Mouse (Mus musculus) embryo, embryonic 10 days (tissue): ENCODE results near the gene Trim44.

ENCODE experiments used
- DNase-seq: peaks from one replicate; pipeline ENCODE4 v3.0.0-alpha.2; 2015; ENCODE audit warnings: low spot score

The Trim44 gene

DNA sequence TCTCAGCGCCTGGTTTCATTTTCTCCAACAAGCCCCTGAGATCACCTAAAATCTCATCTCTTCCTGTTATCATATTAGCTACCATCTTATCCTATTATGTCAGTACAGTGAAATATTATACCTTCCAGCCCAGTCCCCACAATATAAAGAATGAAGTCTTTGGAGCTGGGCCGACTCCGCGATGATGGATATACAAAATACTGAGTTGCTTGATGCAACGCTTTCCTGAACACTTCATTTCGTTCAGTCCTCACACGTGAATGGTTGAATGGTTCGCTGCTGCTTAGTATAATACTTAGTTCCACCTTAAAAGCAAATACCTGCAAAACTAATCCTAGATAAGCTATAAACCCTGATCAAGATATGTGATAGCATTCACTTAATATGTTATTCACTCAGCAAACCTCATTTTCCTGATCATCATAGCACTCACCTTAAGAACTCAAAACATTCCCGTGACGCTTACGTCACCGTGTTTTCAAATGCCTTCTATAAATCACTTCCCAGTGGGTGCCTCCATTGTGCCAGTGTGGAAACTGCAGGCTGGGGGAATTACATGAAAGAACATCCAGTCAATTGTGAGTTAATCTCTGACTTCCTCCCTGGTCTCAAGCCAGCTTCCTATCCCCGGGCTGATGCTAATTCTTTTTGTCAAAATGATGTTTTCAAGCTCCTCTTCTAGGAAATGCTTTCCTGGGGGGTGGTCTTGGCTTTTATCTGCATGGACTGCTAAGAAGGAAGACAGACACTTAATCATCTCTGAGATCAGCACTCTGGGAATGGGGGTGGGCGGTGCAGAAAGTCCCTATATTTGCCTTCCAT lies at the start of gene Trim44:
Gene Trim44 (minus strand): TSS at position 466 of the 822 bp plus-strand sequence.
- peak; percentile 50 for DNase-seq

DNA sequence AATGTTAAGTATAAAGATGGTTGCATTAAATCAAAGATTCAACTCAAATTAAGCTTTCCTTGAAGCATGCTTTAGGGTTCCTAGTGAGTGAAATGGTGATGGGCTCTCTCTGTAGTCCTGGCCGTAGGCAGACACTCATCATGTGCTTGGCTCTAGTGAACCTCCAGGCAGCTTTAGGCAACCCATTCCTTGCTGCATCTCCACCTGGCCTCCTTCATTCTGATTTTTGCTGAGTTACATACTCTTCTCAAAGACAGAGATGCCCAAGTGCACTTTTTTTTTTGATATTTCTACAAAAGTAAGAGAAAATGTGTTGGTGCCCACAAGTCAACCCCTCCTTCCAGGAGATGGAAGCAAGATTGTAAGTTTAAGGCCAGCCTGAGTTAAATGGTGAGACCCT lies 47.5 kb upstream of the Trim44 start:
- DNase-seq, result no peak

DNA sequence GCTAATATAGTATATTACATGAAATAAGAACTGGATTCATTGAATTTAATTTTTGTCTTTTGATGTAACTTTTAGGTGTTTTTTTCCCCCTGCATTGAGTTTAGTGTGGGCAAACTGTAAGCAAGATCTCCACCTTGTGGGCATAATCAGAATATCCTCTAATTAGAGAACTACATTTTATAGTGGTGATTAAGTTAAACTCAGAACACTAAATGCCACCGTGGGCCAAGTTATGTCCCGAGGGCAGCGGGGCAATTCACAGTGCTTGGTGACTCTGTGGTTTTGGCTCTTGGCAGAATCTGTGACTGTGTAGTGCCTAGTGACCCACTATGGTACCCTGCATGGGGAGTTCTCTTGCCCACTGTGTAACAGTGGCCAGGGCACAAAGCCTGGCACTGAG lies 45.8 kb upstream of the Trim44 start:
- peak; percentile 45 for DNase-seq

DNA sequence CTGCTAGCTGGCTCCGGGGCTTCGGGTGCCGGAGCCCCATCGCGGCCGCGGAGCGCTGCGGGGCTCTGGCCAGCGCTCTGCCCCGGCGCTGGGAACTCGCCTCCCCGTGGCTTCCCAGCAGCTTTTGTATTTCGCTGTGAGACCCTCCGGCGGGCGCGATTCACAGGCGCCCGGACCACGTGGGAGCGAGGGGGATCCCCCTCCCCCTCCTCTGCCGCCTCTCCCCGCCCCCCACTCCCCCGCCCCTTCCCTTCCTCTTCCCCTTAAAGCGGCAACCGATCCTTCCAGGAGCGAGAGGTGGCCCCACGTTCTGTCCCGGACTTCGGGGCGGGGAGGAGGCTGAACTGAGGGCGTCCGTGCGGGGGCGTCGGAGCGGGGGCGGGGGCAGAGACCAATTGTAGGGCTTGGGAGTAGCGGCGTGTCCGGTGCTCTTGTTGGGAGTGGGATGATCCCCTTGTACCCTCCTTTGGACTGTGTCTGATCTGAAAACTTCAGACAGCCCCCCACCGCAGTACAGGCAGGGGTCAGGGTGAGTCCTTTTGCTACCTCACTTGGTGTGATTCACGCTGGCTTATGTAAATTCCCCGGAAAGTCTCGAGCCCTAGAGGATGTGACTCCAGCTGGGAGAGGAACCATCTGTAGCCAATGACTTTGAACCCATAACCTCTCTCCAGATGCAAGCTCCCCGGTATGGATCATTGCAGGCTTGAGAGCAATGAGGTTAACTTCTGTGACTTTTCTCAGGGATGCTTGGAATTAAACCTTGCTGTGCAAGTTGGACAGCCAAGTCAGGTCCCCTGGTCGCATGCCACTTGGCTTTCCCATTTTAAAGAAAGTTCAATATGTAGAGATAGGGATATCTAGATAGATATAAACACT lies 44.3 kb upstream of the Trim44 start, which contains the start of gene Fjx1:
Gene Fjx1 (minus strand): TSS at position 829 of the 879 bp plus-strand sequence.
- DNase-seq, result peak; percentile 88

DNA sequence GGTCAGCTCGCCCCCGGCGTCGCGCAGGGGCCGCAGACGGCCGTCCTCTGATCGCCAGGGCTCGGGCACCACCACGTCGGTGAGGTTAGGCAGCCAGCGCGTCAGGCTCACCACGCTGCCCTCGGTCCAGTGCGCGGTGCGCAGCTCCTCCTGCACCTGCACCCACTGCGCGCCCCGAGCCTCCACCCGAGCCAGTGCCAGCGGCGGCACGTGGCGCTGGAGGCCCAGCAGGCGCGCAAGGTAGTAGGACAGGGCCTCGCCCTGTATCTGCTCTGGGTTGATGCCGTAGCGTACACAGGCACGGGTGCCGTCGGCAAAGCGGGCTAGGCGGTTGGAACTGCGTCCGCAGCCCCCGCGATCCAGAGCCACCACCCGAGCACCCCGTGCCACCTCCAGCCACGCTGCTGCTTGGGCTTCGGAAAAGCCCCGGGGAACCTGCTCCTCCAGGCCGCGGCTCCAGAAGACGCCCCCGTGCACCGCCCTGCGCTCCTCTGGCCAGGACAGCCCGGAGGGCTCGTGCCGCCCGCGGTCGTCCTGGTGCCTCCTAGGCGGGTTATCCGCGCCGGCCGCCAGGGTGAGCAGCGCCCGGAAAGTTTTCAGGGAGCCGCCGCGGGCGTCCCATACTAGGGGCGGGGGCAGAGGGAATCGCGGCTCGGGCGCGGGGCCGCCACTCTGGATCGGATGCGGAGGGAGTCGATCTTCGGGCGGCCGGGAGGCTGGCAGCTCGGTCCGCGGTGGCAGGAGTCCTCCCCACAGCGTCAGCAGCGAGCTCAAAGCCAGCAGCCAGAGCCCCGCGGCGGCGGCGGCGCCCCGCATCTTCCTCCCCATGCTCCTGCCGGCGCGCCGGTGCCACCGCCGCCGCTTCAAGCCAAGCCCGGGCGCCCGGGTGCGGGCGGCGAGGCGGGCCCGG lies 43.4 kb upstream of the Trim44 start:
- DNase-seq, result peak; percentile 61

DNA sequence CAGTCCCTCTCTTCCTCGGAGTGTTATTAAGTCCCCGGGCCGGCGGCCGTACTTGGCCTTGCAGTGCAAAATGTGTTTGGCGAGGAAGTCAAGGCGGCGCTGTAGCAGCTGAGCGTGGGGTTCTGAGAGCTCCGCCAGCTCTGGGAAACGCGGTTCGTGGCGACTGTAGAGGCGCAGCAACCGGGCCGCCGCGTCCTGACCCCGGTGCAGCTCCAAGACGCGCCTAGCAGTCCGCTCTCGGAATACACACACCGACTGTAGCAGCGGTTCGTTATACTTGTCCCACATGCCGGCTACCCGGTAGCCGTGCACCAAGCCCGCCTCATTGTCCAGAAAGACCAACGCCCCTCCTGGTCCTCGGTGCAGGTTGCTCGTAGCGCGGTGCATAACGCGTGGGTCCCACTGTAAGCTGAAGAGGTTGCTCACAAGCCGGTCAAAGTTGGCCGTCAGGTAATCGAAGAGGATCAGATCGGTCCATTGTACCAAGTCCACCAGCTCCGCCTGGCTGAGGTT lies 42.7 kb upstream of the Trim44 start:
- peak; percentile 75 for DNase-seq

DNA sequence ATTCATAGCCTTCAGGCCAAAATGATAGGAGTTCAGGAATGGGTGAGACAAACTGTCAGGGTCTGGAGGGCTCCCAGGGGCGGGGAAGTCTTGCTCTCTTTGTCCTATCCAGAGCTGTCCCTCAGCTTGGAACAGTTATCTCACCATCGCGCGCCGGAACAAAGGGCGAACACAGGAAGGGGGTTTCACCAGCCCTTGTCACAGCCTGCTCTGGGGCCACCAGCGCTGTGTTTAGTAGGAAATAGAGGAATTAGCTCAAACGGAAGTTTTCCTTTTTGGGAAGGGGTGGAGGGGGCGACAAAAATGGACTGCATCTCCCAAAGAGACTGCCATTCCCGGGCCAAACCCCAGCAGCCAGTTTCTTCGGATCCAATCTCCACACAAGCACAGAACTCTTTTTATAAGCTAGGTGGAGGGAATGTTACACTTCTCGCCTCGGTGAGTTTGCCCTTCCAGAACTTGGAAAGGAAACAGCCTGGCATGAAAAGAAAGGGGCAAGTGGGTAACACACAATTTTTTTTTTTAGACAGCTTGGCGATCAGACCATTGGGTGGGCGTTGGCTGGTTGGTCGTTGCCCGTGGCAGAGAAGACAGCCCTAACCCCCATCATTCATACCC lies 42.1 kb upstream of the Trim44 start:
- peak; percentile 88 for DNase-seq

DNA sequence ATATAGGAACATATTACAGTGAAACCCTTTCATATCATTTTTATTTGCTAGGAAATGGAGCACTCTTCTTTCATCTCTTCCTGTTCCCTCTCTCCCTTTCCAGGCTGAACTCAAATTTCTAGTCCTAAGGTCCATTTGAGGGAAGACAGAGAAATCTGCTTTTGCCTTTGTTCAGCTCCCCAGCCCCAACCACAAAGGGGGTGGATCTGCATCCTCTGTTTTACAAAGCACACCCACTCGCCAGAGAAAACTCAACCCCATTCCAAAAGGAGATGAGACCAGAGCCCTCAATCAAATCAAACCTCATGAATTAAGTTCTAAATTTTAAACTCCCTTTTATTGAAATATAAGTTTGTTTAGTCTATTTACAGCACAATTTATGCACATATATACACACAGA lies 41.4 kb upstream of the Trim44 start:
- no peak for DNase-seq

DNA sequence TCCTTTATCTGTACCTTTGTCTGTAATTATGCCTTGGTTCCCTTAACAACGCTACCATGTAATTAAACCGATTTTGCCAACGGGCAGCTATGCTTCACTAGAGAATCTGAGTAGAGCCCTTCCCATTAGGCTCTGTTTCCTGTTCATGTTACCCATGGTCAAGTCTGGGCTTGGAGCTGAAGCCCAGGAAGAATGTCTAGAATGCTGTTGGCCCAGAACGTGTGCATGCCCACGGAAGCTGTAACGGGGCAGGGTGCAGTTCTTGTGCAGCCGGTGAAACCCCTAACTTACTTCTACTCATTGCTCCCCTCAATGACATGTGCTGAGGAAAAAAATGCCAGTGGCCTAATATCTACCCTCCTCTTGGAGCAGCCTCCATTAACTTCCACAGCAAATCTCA lies 40.2 kb upstream of the Trim44 start:
- no peak for DNase-seq

DNA sequence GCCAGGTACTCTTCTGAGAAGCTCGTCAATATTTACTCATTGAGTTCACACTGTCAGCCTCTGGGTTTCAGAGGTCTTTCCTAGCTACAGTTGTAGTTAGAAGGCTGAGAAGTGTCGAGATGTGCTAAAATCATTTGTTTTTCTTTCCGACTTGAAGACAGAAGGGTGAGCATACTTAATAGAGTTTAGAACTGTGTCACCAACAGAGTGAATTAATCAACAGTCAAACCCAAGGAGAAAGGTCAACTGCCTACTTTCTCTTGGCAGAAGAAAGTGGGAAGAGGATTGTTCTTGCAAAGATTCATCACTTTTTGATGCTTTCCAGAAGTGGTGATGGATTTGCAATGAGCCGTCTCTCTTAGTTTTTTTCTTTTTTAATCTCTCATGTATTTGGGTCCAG lies 39.2 kb upstream of the Trim44 start:
- DNase-seq, result no peak

DNA sequence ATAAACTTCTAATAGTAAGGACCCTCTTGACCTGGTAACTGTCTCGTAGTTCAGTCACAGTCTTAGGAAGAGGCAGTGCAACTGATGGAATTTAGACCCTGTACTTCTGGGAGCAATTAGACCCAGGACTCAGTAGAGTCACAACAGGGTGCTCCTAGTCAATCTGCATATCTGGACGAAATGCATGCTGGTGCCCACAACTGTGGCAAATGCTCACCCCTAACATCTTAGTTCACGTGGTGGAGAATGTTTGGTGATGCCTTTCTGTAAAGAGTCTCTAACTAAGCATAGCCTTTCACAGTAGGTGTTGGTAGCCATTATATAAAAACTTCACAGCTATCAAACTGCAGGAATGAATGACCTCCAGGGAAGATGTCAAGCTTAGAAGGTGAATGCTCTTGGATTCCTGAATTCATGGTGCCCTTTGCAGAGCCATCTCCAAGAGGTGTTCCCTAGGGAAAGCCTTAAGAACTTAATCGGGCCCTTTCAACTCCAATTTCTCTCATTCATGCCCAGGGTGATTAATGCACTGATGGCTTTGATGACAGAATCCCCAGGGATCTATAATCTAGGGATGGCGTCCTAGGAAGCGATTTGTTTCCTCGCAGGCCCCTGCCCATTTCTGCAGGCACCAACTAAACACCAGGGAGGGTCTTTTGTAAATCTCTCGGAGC lies 29.9 kb upstream of the Trim44 start:
- no peak for DNase-seq

DNA sequence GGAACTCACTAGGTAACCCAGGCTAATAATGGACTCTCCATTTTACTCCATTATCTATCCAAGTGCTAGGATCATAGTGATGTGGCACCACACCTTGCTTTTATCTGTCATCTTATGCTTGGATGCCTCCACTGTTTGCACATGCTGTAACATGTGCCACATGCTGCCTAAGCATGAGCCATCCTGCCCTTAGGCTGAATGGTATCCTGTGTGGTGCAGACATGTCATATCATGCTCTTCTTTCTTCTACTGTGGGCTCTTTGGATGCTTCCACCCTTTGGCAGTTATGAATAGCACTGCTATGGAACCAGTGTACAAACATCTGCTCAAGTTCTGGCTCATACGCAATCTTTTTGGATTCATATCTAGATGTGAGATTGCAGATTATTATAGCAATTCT lies 26.3 kb upstream of the Trim44 start:
- DNase-seq, result no peak

DNA sequence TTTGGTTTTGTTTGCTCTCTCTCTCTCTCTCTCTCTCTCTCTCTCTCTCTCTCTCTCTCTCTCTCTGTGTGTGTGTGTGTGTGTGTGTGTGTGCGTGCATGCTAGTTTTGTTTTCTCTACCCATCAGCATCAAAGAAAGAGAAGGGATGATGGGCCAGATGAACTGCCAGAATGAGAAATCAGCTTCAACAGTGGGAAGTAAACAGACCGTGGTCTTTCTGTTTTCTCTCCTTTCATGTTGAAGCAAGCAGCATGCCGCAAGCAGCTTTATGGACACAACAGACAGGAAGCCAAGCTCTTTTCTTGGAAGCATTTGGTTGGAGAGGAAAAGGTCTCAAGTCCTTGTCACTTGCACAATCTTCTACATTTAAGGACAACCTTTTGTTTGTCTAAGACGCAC lies 23.5 kb upstream of the Trim44 start:
- no peak for DNase-seq

DNA sequence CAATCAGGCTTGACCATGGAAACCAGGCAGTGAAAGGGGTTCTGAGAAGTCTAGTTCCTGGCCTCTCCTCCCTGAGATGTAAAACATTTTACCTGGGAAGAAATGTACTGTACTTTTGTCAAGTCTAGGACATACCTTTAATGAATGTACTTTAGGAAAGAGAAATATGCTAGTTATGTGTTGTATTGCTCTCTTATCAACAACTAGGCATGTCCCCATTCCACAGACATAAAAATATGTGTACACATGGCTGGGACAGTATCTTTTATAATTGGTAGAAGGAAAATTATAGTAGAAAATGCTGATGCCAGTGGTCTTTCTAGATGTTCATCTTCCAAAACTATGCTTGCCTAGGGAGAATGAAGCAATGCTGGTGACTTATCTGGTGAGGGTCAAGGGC lies 20.3 kb upstream of the Trim44 start:
- no peak for DNase-seq

DNA sequence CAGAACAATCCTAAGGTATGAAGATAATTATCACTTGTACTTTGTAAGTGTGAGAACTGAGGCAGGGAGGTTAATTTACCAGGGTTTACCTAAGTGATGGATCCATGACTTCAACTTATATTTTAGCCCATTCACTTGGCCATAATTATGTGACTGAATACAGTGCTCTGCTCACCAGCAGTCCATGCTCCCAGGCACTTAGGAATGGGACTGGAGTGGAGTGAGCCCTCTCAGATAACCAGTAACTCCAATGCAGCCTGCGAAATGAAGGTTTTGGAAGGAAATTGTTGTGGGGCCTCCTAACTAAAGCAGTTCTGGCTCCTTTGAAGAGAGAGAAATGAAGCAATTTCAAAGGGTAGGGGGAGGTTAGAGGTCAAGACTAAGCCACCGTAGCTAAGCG lies 18.8 kb upstream of the Trim44 start:
- DNase-seq, result peak; percentile 27

DNA sequence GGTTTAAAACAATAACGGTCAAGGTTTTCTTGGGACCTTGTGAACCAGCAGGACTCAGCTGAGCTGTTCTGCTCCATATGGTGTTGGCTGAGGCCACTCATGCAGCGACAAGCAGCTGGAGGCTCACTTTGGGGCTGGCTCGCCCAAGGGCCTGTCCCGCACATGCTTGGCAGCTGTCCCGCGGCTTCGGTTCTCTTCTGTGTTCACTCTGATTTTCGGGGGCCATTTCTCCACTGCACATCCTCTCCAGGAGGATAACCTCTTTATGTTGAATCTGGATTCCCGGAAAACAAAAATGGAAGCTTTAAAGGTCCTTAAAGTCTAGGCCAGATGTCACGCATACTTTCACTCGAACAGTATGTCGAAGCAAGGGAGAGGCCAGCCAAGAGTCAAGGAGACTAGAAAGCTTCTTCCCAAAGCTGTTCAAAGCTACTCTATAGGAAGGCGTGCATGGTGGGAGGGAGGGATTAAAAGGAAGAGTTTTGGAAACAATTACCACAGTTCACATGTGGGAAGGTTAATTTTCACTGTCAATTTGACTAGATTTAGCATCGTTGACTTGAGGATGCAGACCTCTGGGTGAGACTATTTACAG lies 8.6 kb upstream of the Trim44 start:
- no peak for DNase-seq

DNA sequence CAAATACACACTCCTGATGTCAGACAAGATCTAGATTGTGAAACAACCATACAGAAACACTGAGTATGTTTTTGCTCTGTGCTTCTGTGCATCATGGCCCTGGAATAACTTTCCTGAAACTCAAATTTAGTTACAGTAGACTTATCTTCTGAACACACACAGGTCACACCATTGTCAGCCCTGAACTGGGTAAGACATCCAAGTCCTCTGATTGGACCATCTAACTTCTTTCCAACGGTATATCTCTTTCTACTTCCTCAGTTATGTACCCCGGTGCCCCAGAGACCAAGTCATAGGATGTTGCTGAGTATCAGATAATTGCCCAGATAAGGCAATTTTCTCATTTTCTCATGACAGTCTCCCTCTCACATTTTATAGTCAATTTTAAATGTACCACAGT lies 5.1 kb upstream of the Trim44 start:
- DNase-seq, result no peak

DNA sequence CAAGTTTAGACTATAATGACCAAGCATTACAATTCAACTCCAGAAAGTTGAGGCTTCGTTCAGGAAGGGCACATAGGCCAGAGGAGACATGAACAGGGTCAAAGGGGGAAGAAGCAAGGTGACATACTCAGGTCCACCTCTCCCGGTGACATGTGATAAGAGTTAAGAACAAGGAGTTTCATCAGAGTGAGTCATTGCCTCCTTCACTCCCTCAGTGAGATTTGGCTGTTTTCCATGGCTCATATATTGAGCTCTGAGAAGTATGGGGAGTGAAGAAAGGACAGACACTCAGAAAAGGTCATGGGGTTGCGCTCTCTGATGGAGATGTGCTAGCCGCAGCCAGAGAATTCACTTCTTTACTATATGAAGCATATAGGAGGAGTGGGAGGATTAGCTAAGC lies 3.0 kb upstream of the Trim44 start:
- DNase-seq, result no peak

DNA sequence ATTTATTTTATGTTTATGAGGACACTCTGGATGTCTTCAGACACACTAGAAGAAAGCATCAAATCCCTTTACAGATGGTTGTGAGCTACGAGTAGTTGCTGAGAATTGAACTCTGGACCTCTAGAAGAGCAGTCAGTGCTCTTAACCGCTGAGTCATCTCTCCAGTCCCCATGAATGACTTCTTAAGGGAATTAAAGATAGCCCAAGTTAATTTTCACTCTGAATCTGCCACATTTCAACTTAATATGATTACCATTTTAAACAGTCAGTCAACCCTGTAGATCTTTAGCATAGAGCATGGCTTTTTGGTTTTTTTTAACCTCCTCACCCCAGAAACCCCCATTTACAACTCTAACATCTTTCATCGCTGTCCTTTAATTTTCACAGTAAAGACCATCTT lies 2.1 kb upstream of the Trim44 start:
- no peak for DNase-seq
